Mouse (Mus musculus) adrenal gland, postnatal 4 days (tissue): Measurements from ENCODE around the gene Stk11. TPM values are rescaled to one million over a fixed set of nuclear protein-coding genes. Genes with fewer than 3 reads are reported as not detected.

ENCODE experiments used
- DNase-seq, 2 experiments: peaks; one replicate each; pipeline ENCODE4 v3.0.0; 2021 to 2022; ENCODE audit warnings: low spot score in 2 of 2, mixed read lengths in 2 of 2
- total RNA-seq, 2 experiments: library from RNA; stranded (reverse); gene quantifications; 2 replicates each; pipeline ENCODE4 v1.2.3; 2021

Gene Stk11
- total RNA-seq, 2 experiments from 2014 or later, result 130 to 139 TPM

GRCm38 (mm10) chr10:80094085-80094484 is 21.5 kb upstream of the Stk11 start:
- DNase-seq, result no peak

DNA sequence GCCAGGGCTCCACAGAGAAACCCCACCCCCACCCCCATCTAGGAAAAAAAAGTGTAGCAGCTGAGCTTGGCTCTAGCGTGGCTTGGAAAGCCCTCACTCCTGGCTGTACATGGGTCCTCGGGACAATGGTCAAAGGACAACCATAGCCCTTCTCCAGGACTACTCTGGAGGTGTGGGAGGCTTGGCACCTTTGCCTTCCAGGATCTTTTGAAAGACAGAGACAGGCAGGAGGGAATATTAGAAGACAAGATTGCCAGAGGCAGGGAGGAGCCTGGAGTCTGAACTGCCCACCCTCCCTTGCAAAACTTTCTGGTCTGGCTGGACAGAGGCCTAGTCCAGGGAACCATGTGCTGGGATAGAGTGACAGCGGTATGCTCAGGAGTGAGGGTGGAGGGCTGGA is 20.9 kb upstream of the Stk11 start:
- no peak for DNase-seq

GRCm38 (mm10) chr10:80095547-80095946 is 20.1 kb upstream of the Stk11 start:
- no peak for DNase-seq

GRCm38 (mm10) chr10:80097275-80097674 is 18.3 kb upstream of the Stk11 start:
- no peak for DNase-seq

DNA sequence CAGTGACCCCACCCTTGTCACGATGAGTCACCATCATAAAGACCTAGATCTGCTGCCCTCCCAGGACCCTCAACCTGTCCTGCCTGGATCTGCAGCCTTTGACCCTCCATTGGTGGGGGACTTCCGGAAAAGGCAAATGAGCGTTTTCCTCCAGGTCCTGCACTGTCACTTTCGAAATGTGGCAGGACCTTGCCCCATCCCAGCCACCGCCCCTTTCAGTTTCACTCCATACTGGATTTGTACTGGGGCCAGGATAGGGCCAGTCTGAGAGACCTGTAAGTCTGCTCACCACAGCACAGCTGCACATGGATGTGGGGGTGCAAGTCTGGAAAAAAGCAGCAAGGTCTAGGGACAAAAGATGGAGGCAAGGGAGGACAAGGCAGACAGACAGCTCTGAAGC is 17.0 kb upstream of the Stk11 start:
- DNase-seq, result no peak

DNA sequence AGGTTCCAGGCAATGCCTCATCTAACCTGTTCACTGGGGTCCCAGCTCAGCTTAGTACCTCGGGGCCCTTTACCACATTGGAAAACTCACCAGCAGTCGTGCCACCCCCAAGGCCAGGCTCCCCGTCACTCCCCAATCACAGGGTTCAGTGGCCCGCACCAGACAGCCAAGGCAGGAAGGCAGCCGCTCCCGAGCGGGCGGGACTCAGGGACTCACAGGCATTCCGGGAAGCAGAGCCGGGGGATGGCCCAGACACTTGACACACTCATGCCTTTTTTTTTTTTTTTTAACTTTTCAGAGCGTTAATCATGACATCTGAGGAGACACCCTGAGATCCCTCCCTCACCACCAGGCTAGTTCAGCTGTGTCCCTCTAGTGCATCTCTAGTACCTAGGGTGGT is 14.6 kb upstream of the Stk11 start:
- DNase-seq, result no peak

DNA sequence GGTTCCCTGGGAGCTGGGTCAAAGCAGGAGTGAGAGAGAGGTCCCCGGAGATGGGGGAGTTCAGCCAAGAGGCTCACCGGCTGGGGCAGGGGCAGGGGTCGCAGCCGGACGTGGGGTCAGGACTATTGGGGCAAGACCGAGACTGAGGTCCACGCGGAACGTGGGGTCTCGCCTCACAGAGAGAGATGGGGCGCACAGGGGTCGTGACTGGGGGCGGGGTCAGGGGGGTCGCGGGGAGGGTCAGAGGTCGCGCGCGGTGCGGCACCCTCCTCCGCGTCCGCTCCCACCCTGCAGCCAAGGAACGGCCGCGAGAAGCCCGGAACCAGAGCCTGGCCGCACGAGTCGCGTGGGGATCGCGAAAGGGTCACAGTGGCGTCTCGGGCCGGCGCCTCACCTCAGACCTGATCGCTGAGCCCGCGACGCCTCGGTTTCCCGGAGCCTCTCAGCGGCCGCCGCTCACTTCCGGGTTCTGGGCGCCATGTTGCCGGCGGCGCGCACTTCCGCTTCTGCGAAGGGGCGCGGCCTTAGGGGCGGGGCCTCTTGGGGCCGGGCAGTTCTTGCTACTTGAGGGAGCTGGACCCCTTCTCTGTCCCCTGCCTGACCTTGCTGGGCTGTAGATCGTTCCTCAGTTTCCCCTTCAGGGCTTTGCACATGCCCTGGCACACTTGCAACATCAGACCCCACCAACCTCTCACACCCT is 13.2 kb upstream of the Stk11 start:
- DNase-seq, result peak; percentile 67 to 74

GRCm38 (mm10) chr10:80103032-80103431 is 12.6 kb upstream of the Stk11 start:
- DNase-seq, result no peak

GRCm38 (mm10) chr10:80104181-80104580 is 11.4 kb upstream of the Stk11 start:
- DNase-seq, result no peak

DNA sequence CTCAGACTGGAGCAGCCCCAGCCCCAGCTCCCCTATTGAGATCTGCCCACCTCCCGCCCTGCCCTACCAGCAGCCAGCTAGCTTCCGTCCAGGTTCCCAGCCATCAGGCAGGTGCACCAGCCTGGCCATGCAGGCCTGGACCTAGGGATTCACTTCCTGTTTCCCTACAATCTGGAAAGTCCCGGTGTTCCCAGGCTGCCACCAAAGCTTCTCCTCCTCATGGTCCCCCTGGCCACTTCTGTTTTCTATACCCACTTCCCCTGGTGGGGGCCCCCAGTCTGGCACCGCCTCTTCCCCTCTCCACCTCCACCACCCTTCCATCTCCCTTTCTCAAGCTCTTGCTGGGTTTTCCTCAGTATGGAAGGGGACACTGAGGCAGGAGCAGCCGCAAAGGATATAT is 10.1 kb upstream of the Stk11 start, which contains the start of gene Sbno2:
Gene Sbno2 (minus strand): TSS at position 112 of the 400 bp plus-strand sequence.
- DNase-seq, result no peak

DNA sequence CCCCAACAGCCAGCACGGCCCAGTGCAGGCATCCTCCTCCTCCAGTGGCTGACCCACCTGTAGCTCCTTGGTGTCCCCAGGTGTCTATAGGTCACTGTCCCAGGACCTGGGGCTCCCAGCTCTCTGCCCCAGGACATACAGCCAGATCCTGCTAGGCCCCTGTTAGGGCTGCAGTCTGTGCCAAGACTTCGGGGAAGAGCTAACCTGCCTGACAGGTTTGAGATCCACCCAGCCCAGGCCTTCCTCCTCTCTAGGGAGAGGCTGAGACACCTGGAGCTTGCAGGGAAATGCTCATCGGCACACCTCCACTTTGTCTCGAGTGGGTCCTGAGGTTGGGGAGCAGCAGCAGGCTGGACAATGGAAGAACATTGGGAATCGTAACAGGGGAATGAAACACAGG is 9.7 kb upstream of the Stk11 start:
- DNase-seq, result no peak

GRCm38 (mm10) chr10:80107678-80108077 is 7.9 kb upstream of the Stk11 start:
- no peak for DNase-seq

GRCm38 (mm10) chr10:80114341-80115284 is 990 bp upstream of the Stk11 start:
- DNase-seq, result peak; percentile 86 to 95

DNA sequence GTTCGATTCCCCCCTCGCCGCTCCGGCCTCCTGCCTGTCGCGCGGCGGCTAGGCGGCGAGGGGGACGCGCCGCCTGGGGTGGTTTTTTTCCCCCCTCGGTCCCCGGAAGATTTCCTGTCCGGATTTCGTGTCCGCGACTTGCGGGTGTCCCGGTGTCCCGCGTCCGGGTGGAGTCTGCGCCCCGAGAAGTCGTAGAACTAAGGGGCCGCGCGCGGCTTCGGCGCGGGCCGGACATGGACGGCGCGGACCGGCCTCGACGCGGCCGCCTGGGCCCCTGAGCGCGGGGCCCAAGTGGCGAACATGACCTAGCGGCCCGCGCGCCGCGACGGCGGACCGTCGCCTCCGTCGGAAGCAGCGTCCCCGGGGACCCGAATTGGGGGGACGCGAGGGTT is 337 bp downstream of the Stk11 start:
- no peak for DNase-seq

- DNase-seq, result no peak
Measured at GRCm38 (mm10) chr10:80116563-80116926, 942 bp downstream of the Stk11 start.

DNA sequence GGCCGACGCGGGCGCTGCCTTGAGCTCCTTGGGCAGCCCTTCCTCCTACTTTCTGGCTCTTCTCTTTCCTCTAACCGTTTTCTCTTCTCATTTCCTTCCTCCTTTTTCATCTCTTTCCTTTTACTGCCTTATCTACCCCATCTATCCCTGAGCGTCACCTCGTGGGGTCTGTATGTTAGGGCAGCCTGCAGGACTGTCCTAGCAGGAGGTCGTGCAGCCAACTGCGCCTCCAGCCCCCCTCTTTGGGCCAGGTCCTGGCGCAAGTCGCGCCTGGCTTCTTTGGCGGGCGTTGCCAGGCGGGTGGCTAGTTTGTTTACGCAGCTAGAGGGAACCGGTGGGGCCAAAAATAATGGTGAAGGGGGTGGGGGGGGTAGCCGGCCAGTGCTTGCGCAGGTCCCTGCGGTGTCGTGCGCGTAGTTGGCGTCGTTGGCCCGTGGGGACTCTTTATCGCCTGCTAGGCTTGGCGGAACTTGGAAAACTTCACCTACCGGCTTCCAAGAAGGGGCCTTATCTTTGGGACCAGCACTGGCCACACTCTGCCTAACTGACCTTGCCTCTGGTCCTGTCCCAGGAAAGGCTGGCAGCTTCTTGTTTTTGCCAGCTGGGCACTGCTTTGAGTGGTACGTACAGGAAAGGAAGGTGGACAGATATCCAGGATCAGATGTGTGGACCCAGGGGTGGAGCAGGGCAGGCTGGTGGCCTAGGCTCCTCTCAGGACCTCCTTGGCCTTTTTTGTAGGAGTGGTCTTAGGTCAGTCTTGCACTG is 1.5 kb downstream of the Stk11 start:
- no peak for DNase-seq

- no peak for DNase-seq
Measured at GRCm38 (mm10) chr10:80117736-80118135, 2.1 kb downstream of the Stk11 start.

- DNase-seq, result no peak
Measured at GRCm38 (mm10) chr10:80118552-80118951, 2.9 kb downstream of the Stk11 start.

GRCm38 (mm10) chr10:80120146-80120545 is 4.5 kb downstream of the Stk11 start:
- DNase-seq, result no peak

DNA sequence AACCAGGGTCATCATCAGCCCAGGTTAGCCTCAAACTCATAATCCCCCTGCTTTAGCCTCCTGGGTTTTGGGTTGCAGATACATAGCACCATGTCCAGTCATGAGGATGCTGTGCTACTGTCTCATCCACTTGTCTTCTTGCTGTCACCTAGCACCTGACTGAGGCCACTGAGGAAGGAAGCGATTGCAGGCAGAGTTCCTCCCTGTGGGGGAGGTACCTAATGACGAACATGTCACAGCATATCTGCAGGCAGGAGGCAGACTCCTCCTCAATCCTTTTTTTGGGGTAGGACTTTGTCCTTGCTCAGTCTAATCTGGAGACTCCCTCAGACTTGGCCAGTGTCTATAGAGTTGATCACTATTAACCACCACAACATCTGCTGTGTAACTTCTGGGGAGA is 6.0 kb downstream of the Stk11 start:
- DNase-seq, result no peak

GRCm38 (mm10) chr10:80123932-80124562 is 8.4 kb downstream of the Stk11 start:
- DNase-seq, result no peak
